Mouse (Mus musculus) limb, embryonic 11.5 days (tissue): ENCODE results near the gene Bcar3. TPM values are rescaled to one million over a fixed set of nuclear protein-coding genes. Genes with fewer than 3 reads are reported as not detected.

Source experiments
- ATAC-seq: fragments of 200-750 bp; cut with Nextera tagmentation; 2 replicates; pipeline ENCODE4 v1.8.0; 2017; ENCODE audit warnings: low read depth; ENCODE audit not compliant: insufficient number of reproducible peaks, low FRiP score, low TSS enrichment
- DNase-seq: peaks from one replicate; pipeline ENCODE4 v3.0.0-alpha.2; 2015; ENCODE audit warnings: low spot score
- H3K27ac ChIP-seq: fragments of 300-500 bp; sonication (generic); replicated peaks from 2 replicates; pipeline ENCODE4 v1.5.1; 2014; ENCODE audit warnings: low read depth, mild to moderate bottlenecking, low read length
- H3K27me3 ChIP-seq: fragments of 300-500 bp; sonication (generic); 2 replicates; pipeline ENCODE4 v1.6.1; 2014; ENCODE audit warnings: mild to moderate bottlenecking, low read length, mixed read lengths; ENCODE audit not compliant: control insufficient read depth, insufficient read depth
- H3K36me3 ChIP-seq: fragments of 300-500 bp; sonication (generic); 2 replicates; pipeline ENCODE4 v1.6.1; 2014; ENCODE audit warnings: mild to moderate bottlenecking, low read length, moderate library complexity, mixed read lengths; ENCODE audit not compliant: control insufficient read depth, insufficient read depth
- H3K4me1 ChIP-seq: fragments of 300-500 bp; sonication (generic); 2 replicates; pipeline ENCODE4 v1.6.1; 2014; ENCODE audit warnings: low read length, mixed read lengths; ENCODE audit not compliant: control insufficient read depth, insufficient read depth
- H3K4me2 ChIP-seq: fragments of 300-500 bp; sonication (generic); 2 replicates; pipeline ENCODE4 v1.6.1; 2014; ENCODE audit warnings: low read depth, mild to moderate bottlenecking, moderate library complexity; ENCODE audit not compliant: severe bottlenecking
- H3K4me3 ChIP-seq: fragments of 300-500 bp; sonication (generic); 2 replicates; pipeline ENCODE4 v1.5.1; 2014; ENCODE audit warnings: low read depth, low read length
- H3K9ac ChIP-seq: fragments of 300-500 bp; sonication (generic); 2 replicates; pipeline ENCODE4 v1.6.1; 2014; ENCODE audit warnings: mild to moderate bottlenecking, low read length
- H3K9me3 ChIP-seq: fragments of 300-500 bp; sonication (generic); 2 replicates; pipeline ENCODE4 v1.6.1; 2016; ENCODE audit warnings: low read length; ENCODE audit not compliant: control insufficient read depth
- WGBS: fragments of 180-500 bp; shearing (Covaris S2); extraction: QIAGEN DNeasy Blood & Tissue Kit; methylation state at CpG from one replicate; pipeline ENCODE4 v1.1.7; 2014; 5-methylcytosine and 5-hydroxymethylcytosine counted together
- polyA plus RNA-seq: library from polyadenylated mRNA; unstranded; fragments of >200 nt; fragmentation: Nextera tagmentation; extraction: Ambion mirVana; gene quantifications from 2 replicates; pipeline ENCODE4 v1.2.1, GENCODE M21; 2014

The Bcar3 gene
- polyA plus RNA-seq, 1 experiment from 2014 or later: 3.8 TPM

- Histone ChIP-seq H3K27ac (no peak overlapping the region), H3K4me1 (peaks cover 3% of the 10 kb centered on the region; the same call in 1 of the 2 replicates), H3K9me3 (no peaks in the 10 kb centered on the region), H3K4me3 (no peak overlapping the region), H3K4me2 (no peak overlapping the region), H3K36me3 (no peaks in the 10 kb centered on the region), H3K27me3 (no peaks in the 10 kb centered on the region), H3K9ac (no peak overlapping the region)
- no peak for ATAC-seq
- no peak for DNase-seq
Observed at GRCm38 (mm10) chr3:122376011-122376410, 82.1 kb downstream of the Bcar3 start.

DNA sequence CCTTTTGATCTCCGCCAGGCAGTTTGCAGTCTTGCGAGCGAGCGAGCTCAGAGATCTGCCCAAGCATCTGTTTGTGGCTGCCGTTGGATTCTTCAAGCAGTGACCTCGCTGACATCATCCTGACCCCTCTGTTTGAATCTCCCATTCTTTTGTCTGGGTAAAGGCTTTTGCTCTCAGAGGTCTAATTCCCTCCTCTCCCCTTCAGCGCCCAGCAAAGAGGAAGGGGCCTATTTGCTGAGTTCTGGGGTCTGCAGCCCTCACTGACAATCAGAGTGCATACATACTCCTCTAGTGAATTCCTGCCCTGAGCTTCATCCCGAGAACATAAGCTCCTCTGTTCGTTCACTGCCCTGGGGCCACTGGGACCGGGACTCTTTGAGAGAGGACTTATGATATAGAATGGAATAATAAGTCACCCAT lies 82.5 kb downstream of the Bcar3 start:
- peak; percentile 48 for DNase-seq
- H3K9ac ChIP-seq: no peak overlapping the region
- H3K27ac ChIP-seq: no peak overlapping the region
- peaks cover 3% of the 10 kb centered on the region; the same call in 1 of the 2 replicates for H3K4me1 ChIP-seq
- no peaks in the 10 kb centered on the region for H3K36me3 ChIP-seq
- 28% methylated on average over 10 of the region's 10 CpGs for WGBS
- H3K9me3 ChIP-seq: no peaks in the 10 kb centered on the region
- no peak overlapping the region for H3K4me3 ChIP-seq
- H3K27me3 ChIP-seq: no peaks in the 10 kb centered on the region
- H3K4me2 ChIP-seq: no peak overlapping the region
- no peak for ATAC-seq

- Histone ChIP-seq H3K9me3 (no peaks in the 10 kb centered on the region), H3K4me2 (no peak overlapping the region), H3K27ac (no peak overlapping the region), H3K36me3 (no peaks in the 10 kb centered on the region), H3K4me1 (peaks cover 3% of the 10 kb centered on the region; the same call in 1 of the 2 replicates), H3K4me3 (no peak overlapping the region), H3K27me3 (no peaks in the 10 kb centered on the region), H3K9ac (no peak overlapping the region)
- no peak for ATAC-seq
- no peak for DNase-seq
- 66% methylated on average over 8 of the region's 8 CpGs for WGBS
Observed at GRCm38 (mm10) chr3:122376841-122377464, 83.0 kb downstream of the Bcar3 start.

DNA sequence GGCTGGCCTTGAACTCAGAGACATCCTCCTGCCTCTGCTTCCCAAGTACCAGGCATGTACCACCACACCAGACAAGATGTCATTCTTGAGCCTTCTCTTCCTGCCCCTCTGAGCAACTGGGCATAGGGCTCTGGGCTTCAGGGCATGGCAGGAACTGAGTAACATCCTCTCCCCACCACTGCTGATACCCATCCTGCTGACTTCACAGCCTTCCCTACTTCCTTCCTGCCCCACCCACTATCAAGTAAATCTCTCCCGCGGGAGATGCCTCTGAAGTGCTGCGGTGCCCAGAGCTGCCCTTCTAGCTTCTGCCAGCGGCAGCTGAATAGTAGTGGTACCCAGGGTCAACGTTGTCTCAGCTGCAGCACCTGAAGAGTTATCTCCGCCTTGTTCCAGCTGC lies 84.7 kb downstream of the Bcar3 start:
- H3K27ac ChIP-seq: no peak overlapping the region
- ATAC-seq: no peak
- no peak overlapping the region for H3K4me2 ChIP-seq
- H3K9me3 ChIP-seq: no peaks in the 10 kb centered on the region
- H3K27me3 ChIP-seq: no peaks in the 10 kb centered on the region
- peaks cover 3% of the 10 kb centered on the region; the same call in 1 of the 2 replicates for H3K4me1 ChIP-seq
- no peaks in the 10 kb centered on the region for H3K36me3 ChIP-seq
- no peak overlapping the region for H3K4me3 ChIP-seq
- H3K9ac ChIP-seq: no peak overlapping the region
- no peak for DNase-seq
- 67% methylated on average over 6 of the region's 6 CpGs for WGBS

- H3K9ac ChIP-seq: no peak overlapping the region
- no peaks in the 10 kb centered on the region for H3K9me3 ChIP-seq
- no peak for DNase-seq
- no peak overlapping the region for H3K27ac ChIP-seq
- H3K4me3 ChIP-seq: no peak overlapping the region
- H3K4me2 ChIP-seq: no peak overlapping the region
- H3K4me1 ChIP-seq: peaks cover 3% of the 10 kb centered on the region; the same call in 1 of the 2 replicates
- H3K36me3 ChIP-seq: no peaks in the 10 kb centered on the region
- no peaks in the 10 kb centered on the region for H3K27me3 ChIP-seq
- ATAC-seq: no peak
- 82% methylated on average over 5 of the region's 5 CpGs for WGBS
Observed at GRCm38 (mm10) chr3:122380776-122381175, 86.8 kb downstream of the Bcar3 start.

GRCm38 (mm10) chr3:122381591-122381990 lies 87.7 kb downstream of the Bcar3 start:
- no peak overlapping the region for H3K27ac ChIP-seq
- no peak overlapping the region for H3K4me3 ChIP-seq
- H3K9ac ChIP-seq: no peak overlapping the region
- H3K4me1 ChIP-seq: no peaks in the 10 kb centered on the region
- H3K36me3 ChIP-seq: no peaks in the 10 kb centered on the region
- ATAC-seq (no peak), DNase-seq (no peak)
- 89% methylated on average over 3 of the region's 3 CpGs for WGBS
- H3K4me2 ChIP-seq: no peak overlapping the region
- H3K27me3 ChIP-seq: no peaks in the 10 kb centered on the region
- no peaks in the 10 kb centered on the region for H3K9me3 ChIP-seq

GRCm38 (mm10) chr3:122386444-122386843 lies 92.5 kb downstream of the Bcar3 start:
- H3K4me3 ChIP-seq: no peak overlapping the region
- H3K4me1 ChIP-seq: no peaks in the 10 kb centered on the region
- no peak for DNase-seq
- no peak overlapping the region for H3K9ac ChIP-seq
- H3K9me3 ChIP-seq: no peaks in the 10 kb centered on the region
- no peak for ATAC-seq
- no peak overlapping the region for H3K4me2 ChIP-seq
- WGBS: 88% methylated on average over 5 of the region's 5 CpGs
- no peak overlapping the region for H3K27ac ChIP-seq
- no peaks in the 10 kb centered on the region for H3K27me3 ChIP-seq
- no peaks in the 10 kb centered on the region for H3K36me3 ChIP-seq

GRCm38 (mm10) chr3:122387771-122388170 lies 93.8 kb downstream of the Bcar3 start:
- no peak overlapping the region for H3K4me2 ChIP-seq
- H3K9me3 ChIP-seq: no peaks in the 10 kb centered on the region
- no peak for ATAC-seq
- no peak overlapping the region for H3K9ac ChIP-seq
- H3K27me3 ChIP-seq: no peaks in the 10 kb centered on the region
- H3K36me3 ChIP-seq: no peaks in the 10 kb centered on the region
- 84% methylated on average over 3 of the region's 3 CpGs for WGBS
- no peaks in the 10 kb centered on the region for H3K4me1 ChIP-seq
- H3K27ac ChIP-seq: no peak overlapping the region
- no peak for DNase-seq
- no peak overlapping the region for H3K4me3 ChIP-seq

GRCm38 (mm10) chr3:122389972-122390371 lies 96.0 kb downstream of the Bcar3 start:
- no peak for ATAC-seq
- no peak for DNase-seq
- H3K36me3 ChIP-seq: no peaks in the 10 kb centered on the region
- no peaks in the 10 kb centered on the region for H3K9me3 ChIP-seq
- no peak overlapping the region for H3K27ac ChIP-seq
- H3K27me3 ChIP-seq: no peaks in the 10 kb centered on the region
- H3K4me1 ChIP-seq: no peaks in the 10 kb centered on the region
- 85% methylated on average over 5 of the region's 5 CpGs for WGBS
- no peak overlapping the region for H3K9ac ChIP-seq
- no peak overlapping the region for H3K4me2 ChIP-seq
- no peak overlapping the region for H3K4me3 ChIP-seq
